Mouse (Mus musculus) retina, embryonic 14.5 days (tissue): ENCODE data around the gene Arcn1.
A peak's percentile ranks its signal among the peaks of the same experiment; 100 is the strongest.

Experiments used
- DNase-seq: peaks from one replicate; pipeline ENCODE4 v3.0.0-alpha.2; 2015; ENCODE audit warnings: low spot score

Gene Arcn1

GRCm38 (mm10) chr9:44719632-44720357, 47.9 kb downstream of the Arcn1 start:
- peak; percentile 48 for DNase-seq

GRCm38 (mm10) chr9:44718937-44719631, 48.6 kb downstream of the Arcn1 start:
- no peak for DNase-seq

DNA sequence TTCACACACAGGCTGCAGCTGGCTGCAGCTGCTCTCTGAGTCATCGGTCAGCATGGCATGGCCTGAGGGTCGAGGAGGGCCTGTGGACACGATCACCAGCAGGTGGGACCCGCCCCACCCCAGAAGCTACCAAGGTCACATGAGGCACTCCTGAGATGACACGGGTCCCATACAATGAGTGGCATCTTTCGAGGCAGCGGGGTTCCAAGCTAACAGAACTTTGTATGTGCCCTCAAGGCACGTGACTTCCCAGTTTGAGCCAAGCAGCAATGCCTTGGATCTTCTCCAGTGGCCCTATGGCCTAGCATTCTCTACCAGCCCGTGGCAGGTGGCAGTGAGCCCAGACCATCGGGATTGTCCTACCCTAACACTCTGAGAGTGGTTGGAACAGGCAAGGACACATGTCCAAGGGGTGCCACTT, 49.8 kb downstream of the Arcn1 start:
- DNase-seq, result no peak

DNA sequence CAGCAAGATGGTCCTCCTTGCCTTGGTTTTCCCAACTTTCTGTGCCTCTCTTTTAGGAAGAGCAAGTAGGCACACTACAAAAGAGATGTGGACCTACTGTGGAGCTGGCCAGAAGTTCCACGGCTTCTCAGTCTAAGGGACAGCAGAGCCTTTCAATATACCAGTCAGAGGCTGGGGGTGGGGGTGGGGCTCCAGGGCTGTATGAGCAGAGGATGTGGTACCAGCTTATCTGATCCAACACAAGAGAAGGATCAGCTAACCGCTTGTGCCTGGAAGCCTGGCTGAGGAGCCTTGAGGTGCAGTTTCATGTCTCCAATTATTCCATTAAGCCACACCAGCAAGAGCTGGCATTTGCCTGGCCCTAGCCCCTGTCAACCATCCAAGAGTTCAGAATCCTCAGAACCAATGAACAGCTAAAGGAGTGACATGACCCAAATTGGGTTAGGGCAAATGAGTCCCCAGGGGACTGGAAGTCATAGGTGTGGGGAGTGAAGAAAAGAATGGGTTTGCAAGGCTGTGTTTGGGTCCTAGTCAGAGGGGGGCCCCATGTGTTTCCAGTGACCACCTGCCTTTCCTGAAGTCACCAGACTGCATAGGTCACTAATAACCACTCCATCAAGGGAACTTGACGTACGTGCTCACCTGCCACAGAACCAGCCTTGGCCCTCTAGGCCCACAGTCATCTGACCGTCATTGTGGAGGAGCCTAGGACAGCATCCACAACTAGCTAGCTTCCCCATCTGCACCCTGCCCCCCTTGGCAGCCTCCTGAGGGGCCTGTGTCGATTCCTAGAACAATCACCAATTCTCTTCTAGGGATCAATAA, 50.4 kb downstream of the Arcn1 start:
- DNase-seq, result no peak

DNA sequence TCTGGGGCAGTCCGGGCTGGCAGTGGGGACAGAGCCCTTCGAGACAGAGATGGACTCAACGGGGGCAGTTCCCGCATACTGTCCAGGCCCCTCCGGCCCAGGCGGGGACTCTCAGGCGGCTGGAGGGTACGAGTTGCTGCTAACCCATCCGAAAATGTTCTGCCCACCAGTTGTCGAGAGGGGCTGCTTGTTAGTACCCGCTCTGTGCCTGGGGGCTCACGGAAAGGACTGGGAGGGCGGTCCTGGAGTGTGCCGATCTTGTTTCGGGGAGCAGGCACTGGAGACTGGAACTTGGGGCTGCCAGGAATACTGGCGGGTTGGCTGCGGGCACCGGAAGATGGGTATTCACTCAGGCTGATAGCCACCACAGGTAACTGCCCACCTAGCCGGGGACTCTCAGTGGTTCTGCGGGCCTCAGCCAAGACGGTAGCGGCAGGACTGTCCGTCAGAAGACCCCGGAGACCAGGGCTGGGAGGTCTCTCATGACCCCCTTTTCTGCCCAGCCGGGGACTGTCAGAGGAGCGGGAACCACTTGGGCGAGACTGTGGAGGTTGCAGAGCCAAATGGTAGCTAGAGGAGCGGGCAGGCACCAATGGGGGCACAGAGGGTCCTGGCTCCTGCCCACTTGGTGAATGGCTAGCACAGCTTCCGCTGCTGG, 51.8 kb downstream of the Arcn1 start:
- DNase-seq, result no peak

- no peak for DNase-seq
Observed at GRCm38 (mm10) chr9:44715109-44715508, 52.5 kb downstream of the Arcn1 start.

DNA sequence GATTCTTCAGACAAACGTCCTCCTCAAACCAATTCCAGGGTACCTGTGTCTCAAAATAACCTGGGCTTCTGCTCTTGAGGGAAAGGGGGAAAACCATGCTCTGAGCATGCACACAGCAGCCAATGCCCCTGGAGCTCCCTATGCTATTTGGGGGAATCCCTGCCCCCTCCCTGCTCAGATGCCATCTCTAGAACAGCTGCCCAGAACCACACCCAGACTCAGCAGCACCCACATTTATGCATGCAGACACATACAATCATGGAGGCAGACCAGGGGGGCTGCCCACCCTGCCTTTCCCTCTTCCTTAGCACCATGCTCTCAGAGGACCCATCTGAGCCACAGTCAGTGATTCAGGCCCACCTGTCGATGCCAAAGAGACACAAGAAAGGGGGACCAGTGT, 54.1 kb downstream of the Arcn1 start:
- no peak for DNase-seq

DNA sequence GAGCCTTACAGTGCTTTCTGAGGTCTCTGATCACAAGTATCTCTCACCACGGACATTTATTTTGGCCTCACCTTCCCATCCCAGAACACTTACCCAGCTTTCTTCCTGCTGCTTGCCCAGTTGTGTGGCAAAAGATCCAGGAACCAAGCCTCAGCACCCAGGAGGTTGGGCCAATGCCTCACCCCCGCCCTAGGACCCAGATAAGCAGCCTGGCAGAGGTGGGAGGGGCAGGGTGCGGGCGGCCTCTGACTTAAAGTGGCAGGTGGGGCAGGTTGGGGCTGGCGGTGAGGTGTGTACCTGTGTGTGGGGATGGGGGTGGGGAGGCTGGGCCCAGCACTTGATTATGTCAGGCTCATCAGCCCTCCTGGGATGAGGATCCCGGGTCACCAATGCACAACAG, 54.6 kb downstream of the Arcn1 start:
- no peak for DNase-seq

DNA sequence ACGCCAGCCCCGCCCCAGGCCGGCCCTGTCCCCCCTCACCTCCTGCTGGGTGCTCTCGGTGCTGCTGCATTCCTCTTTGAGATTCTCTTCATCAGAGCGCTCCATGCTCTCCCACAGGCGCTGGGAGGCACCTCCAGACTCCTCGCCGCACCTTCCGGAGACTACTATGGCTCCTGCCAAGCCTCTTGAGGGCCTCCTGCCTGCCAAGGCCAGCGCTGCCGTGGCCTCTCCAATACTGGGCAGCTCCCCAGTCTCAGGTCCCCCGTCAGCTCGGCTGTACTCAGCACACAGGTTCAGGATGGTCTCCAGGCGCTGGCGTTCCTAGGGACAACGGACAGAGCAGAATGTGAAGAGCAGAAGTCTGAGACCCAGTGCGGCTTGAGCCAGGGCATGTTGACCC, 56.0 kb downstream of the Arcn1 start:
- DNase-seq, result no peak

DNA sequence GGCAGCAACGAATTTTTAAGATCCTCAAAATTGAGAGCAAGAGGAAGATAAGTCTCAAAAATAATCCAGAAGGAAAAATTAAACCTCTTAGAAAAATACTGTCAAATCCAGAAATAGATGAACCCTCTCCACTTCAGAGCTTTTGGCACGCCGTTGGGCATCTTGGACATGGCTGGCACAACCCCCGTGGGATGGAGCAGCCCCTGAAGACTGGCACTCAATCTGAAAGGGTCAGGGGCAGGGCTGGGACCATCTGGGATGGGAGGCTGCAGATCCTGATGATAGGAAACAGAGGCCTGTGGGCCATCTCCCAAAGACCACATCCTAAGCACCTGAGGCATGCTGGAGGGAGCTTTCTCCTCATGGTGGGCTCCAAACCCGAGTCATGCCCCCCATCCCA, 57.4 kb downstream of the Arcn1 start:
- DNase-seq, result no peak

DNA sequence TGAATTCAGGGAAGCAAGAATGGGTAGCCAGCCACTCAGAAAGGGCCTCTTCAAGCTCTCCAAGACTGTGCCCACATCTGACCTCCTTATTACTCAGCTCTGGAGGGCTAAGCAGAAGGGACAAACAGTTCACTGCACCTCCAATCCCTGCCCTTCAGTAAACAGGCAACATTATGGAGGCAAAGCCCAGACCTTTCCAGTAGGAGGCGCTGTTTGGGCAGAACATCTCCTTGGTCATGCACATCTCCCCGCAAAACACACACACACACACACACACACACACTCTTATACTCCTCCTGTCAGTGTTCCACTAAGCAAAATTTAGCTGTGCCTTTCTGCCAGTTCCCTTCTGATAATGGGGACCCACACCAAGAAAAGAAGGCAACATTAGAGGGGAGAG, 58.0 kb downstream of the Arcn1 start:
- peak; percentile 64 for DNase-seq

DNA sequence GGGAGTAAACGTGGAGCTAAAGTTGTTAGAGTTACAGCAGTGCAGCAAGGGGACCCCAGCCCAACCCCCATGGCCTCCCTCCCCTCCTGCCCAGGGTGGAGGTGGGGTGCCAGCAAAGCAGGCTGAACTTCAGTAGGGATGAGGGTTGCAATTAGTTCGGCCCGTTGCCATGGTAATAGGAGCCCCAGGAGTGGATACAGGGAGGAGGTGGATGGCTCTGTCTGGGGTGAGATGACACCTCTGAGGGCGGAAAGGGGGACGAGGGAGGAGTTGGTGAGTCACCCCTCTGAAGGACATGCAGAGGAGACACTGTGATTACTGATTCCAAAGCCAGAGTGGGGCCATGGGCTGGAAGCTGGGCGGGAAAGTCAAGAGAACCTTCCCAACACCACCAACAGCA, 58.7 kb downstream of the Arcn1 start:
- DNase-seq, result no peak

DNA sequence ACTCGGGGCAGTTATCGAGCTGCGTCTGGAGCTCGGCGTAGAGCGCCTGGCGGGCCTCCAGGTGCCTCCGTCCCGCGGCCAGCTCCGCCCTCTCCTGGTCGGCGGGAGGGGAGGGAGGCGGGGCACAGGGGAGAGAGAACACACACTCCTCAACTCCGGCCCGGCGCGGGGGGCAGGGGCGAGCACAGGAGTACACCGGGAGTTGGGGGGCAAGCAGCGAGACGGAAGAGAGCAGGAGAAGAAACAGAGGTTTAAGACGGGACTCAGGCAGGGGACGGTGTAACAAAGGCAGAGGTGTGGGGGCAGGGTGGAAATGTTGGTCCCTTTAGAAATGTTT, 59.2 kb downstream of the Arcn1 start:
- DNase-seq, result peak; percentile 51

- DNase-seq, result no peak
Observed at GRCm38 (mm10) chr9:44707749-44708428, 59.8 kb downstream of the Arcn1 start.

GRCm38 (mm10) chr9:44699730-44700129, 67.9 kb downstream of the Arcn1 start:
- DNase-seq, result no peak

DNA sequence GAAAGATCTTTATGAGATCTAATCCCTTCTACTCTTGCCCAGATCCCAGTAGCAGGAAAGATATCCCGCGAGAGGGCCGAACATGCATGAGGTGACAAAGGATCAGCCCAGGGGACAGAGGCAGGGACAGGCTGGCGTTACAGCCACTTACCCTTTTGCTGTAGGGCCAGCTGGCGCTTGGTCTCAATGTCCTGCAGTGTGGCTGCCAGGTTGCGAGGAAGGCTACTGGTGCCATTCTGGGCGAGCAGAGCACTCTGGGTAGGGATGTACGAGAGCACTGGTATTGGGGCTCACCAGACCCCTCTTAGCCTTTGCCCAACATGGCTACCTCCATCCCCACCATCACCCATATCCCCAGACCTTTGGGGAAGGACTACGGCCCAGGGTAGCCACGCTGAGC, 68.4 kb downstream of the Arcn1 start:
- no peak for DNase-seq

- no peak for DNase-seq
Observed at GRCm38 (mm10) chr9:44697866-44698265, 69.8 kb downstream of the Arcn1 start.

DNA sequence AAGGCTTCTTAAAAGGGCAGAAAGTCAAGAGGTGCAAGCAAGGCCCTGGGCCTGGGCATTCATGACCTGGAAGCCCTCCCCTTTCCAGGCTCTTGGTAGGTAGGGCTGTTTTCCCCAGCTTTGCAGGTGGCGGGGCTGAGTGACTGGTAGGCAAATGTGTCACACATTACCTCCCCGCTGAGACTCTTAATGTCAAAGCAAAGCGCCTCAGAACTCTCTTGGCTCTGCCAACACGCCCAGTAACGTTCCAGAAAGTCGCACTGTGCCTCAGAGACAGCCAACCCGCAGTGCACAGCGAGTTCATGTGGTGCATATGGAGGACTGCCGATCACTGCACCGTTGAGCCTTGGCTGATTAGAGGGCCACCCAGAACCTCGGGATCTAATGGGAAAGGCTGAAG, 74.6 kb downstream of the Arcn1 start:
- no peak for DNase-seq

GRCm38 (mm10) chr9:44691671-44692520, 75.7 kb downstream of the Arcn1 start:
- DNase-seq, result no peak
